Mouse (Mus musculus): Measurements from ENCODE around the gene Iqgap3. TPM values are rescaled to one million over a fixed set of nuclear protein-coding genes. Genes with fewer than 3 reads are reported as not detected.
A peak's percentile ranks its signal among the peaks of the same experiment; 100 is the strongest.

Iqgap3 gene
- total RNA-seq, 2 experiments from 2014 or later, result 3.5 to 3.9 TPM

- DNase-seq, result no peak
- intact Hi-C loops (cut with DNase I), result loop anchor here (10.0 kb wide), 1 partner anchor 52 kb away; the partner anchor contains the start of gene Iqgap3
These were observed 55.2 kb downstream of the Iqgap3 start for GRCm38 (mm10) chr3:88136945-88137494.

- no peak for DNase-seq
- intact Hi-C loops (cut with DNase I), result loop anchor here (10.0 kb wide), 1 partner anchor 53 kb away; the partner anchor contains the start of gene Iqgap3
These were observed 56.0 kb downstream of the Iqgap3 start for GRCm38 (mm10) chr3:88137821-88138220.

- DNase-seq, result peak; percentile 93
- intact Hi-C loops (cut with DNase I), result loop anchor here (10.0 kb wide), 1 partner anchor 54 kb away; the partner anchor contains the start of gene Iqgap3
These were observed 56.8 kb downstream of the Iqgap3 start for GRCm38 (mm10) chr3:88138336-88139242.

GRCm38 (mm10) chr3:88139243-88140177 lies 57.7 kb downstream of the Iqgap3 start:
- peak; percentile 68 for DNase-seq
- intact Hi-C loops (cut with DNase I), result loop anchor here (10.0 kb wide), 1 partner anchor 55 kb away; the partner anchor contains the start of gene Iqgap3

GRCm38 (mm10) chr3:88140178-88140902 lies 58.6 kb downstream of the Iqgap3 start:
- DNase-seq, result no peak
- intact Hi-C loops (cut with DNase I), result no loop called here

- intact Hi-C loops (cut with DNase I), result no loop called here
- DNase-seq, result no peak
These were observed 59.2 kb downstream of the Iqgap3 start for GRCm38 (mm10) chr3:88140903-88141430.

- no peak for DNase-seq
- intact Hi-C loops (cut with DNase I), result no loop called here
These were observed 59.6 kb downstream of the Iqgap3 start for GRCm38 (mm10) chr3:88141439-88141786.

- peak; percentile 98 for DNase-seq
- intact Hi-C loops (cut with DNase I), result no loop called here
These were observed 60.2 kb downstream of the Iqgap3 start, which contains the start of gene Mef2d for GRCm38 (mm10) chr3:88141787-88142523. Mef2d (plus strand) TSS chr3:88142372.

- peak; percentile 68 for DNase-seq
- intact Hi-C loops (cut with DNase I), result no loop called here
These were observed 60.8 kb downstream of the Iqgap3 start for GRCm38 (mm10) chr3:88142546-88142915.

- intact Hi-C loops (cut with DNase I), result no loop called here
- DNase-seq, result peak; percentile 61
These were observed 61.4 kb downstream of the Iqgap3 start for GRCm38 (mm10) chr3:88142916-88143771.

GRCm38 (mm10) chr3:88143961-88144486 lies 62.3 kb downstream of the Iqgap3 start:
- DNase-seq, result peak; percentile 50
- intact Hi-C loops (cut with DNase I), result no loop called here

- intact Hi-C loops (cut with DNase I), result no loop called here
- no peak for DNase-seq
These were observed 63.1 kb downstream of the Iqgap3 start for GRCm38 (mm10) chr3:88144648-88145410.

- no peak for DNase-seq
- intact Hi-C loops (cut with DNase I), result no loop called here
These were observed 63.6 kb downstream of the Iqgap3 start for GRCm38 (mm10) chr3:88145411-88145782.

GRCm38 (mm10) chr3:88145952-88146351 lies 64.2 kb downstream of the Iqgap3 start:
- intact Hi-C loops (cut with DNase I), result no loop called here
- no peak for DNase-seq

- no peak for DNase-seq
- intact Hi-C loops (cut with DNase I), result no loop called here
These were observed 64.8 kb downstream of the Iqgap3 start for GRCm38 (mm10) chr3:88146376-88147112.

- DNase-seq, result no peak
- intact Hi-C loops (cut with DNase I), result no loop called here
These were observed 65.7 kb downstream of the Iqgap3 start for GRCm38 (mm10) chr3:88147444-88147843.

- DNase-seq, result no peak
- intact Hi-C loops (cut with DNase I), result no loop called here
These were observed 66.1 kb downstream of the Iqgap3 start for GRCm38 (mm10) chr3:88147866-88148265.

All from left cerebral cortex, postnatal 4 days (tissue).